Comparison of ENCODE assay signal across 8 mouse cellular contexts in the genomic region with DNA sequence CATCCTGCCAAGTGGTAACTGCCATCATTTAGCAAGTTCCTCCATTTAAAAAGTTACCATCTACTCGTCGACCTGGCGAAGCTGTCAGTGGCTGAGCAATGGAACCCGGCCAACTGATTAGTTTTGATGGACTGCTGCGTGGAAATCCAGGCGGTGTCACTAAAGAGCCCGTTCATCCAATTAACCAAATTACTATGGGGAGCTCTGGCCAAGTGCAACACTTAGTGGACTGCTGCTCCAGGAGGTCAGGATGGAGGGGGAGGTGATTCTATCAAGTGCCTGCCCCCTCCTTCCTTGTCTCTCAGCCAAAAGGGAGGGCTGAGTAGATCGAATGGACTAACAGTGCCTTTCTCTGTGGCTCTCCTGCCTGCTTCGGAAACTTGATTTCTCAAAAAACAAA.
DNase-seq lines count a peak whose midpoint lies in the region; ATAC-seq and TF ChIP-seq lines count a peak whose summit lies in the region.
"Had no signal": no experiment of that assay in that cellular context is flagged by ENCODE, and none has a peak within 500 bp of the region (broad histone marks: within the 10 kb centered on the region; RNA-seq: fewer than 3 reads in every experiment).

No protein-coding gene starts in this region.

- no peak overlapping the region for H3K27ac ChIP-seq in heart, postnatal 0 days (ENCODE audit: low read depth)
- no peak overlapping the region for H3K27ac ChIP-seq in heart, embryonic 11.5 days (ENCODE audit: low read depth, low read length)
- H3K27ac ChIP-seq: embryonic facial prominence, embryonic 13.5 days had no signal

- no peak for TF ChIP-seq CTCF in heart, postnatal 0 days (IDR thresholded peaks at IDR 0.05; ENCODE audit: low read depth)

- H3K36me3 ChIP-seq in heart, postnatal 0 days (replicated peaks; ENCODE audit: control insufficient read depth, insufficient read depth, low read length): no peaks in the 10 kb centered on the region
- no peaks in the 10 kb centered on the region for H3K36me3 ChIP-seq in heart, embryonic 11.5 days (ENCODE audit: control insufficient read depth, insufficient read depth, low read length)
- H3K36me3 ChIP-seq: embryonic facial prominence, embryonic 13.5 days had no signal

- peak; percentile 15 for DNase-seq in heart, postnatal 0 days (ENCODE audit: low spot score)
- peak; percentile 7 for DNase-seq in testis, postnatal 14 days (ENCODE audit: low spot score)
- no peak for DNase-seq in testis, postnatal 10 days (ENCODE audit: low spot score)
- DNase-seq in kidney, postnatal 4 days: peak; percentile 37 to 53
- DNase-seq in thymus, postnatal 4 days: no peak
- DNase-seq in spleen, adult 12 weeks (ENCODE audit: low spot score): no peak

- no peaks in the 10 kb centered on the region for H3K9me3 ChIP-seq in heart, postnatal 0 days (replicated peaks; ENCODE audit: control insufficient read depth, low read length)
- H3K9me3 ChIP-seq in heart, embryonic 11.5 days (replicated peaks; ENCODE audit: control insufficient read depth, low read length): no peaks in the 10 kb centered on the region
- H3K9me3 ChIP-seq: embryonic facial prominence, embryonic 13.5 days had no signal

- no peak overlapping the region for H3K9ac ChIP-seq in heart, postnatal 0 days (replicated peaks; ENCODE audit: low read depth, low read length)
- no peak overlapping the region for H3K9ac ChIP-seq in heart, embryonic 11.5 days (ENCODE audit: low read depth, low read length)
- H3K9ac ChIP-seq: embryonic facial prominence, embryonic 13.5 days had no signal

- ATAC-seq in heart, postnatal 0 days (ENCODE audit: insufficient read depth, low read depth): no peak
- no peak for ATAC-seq in heart, embryonic 11.5 days (replicated peaks; ENCODE audit: insufficient number of reproducible peaks, low FRiP score, low TSS enrichment)

- WGBS in heart, postnatal 0 days: 13% methylated on average over 9 of the region's 9 CpGs
- 38% methylated on average over 9 of the region's 9 CpGs for WGBS in heart, embryonic 11.5 days (ENCODE audit: insufficient replicate concordance)

- H3K4me3 ChIP-seq in heart, postnatal 0 days (ENCODE audit: low read depth, low read length): no peak overlapping the region
- no peak overlapping the region for H3K4me3 ChIP-seq in heart, embryonic 11.5 days (ENCODE audit: low read depth, low read length)
- H3K4me3 ChIP-seq: embryonic facial prominence, embryonic 13.5 days had no signal

- no peaks in the 10 kb centered on the region for H3K4me1 ChIP-seq in heart, postnatal 0 days (ENCODE audit: control insufficient read depth, insufficient read depth)
- no peaks in the 10 kb centered on the region for H3K4me1 ChIP-seq in heart, embryonic 11.5 days (ENCODE audit: control insufficient read depth, insufficient read depth, low read length)

- no peak for TF ChIP-seq EP300 in heart, postnatal 0 days (IDR thresholded peaks at IDR 0.05; ENCODE audit: low read depth)

- H3K27me3 ChIP-seq in heart, postnatal 0 days (ENCODE audit: control insufficient read depth, insufficient read depth, low read length): 0 out of 2 replicates have a peak, but pooled peaks cover 2% of the 10 kb centered on the region
- no peaks in the 10 kb centered on the region for H3K27me3 ChIP-seq in heart, embryonic 11.5 days (ENCODE audit: control insufficient read depth, insufficient read depth, low read length)

- no peak overlapping the region for H3K4me2 ChIP-seq in heart, postnatal 0 days (ENCODE audit: low read depth, low read length)
- no peak overlapping the region for H3K4me2 ChIP-seq in heart, embryonic 11.5 days
- H3K4me2 ChIP-seq: embryonic facial prominence, embryonic 13.5 days had no signal

Comparison
In these comparisons a context has a peak if more than half of its experiments do, and no peak if none do; other contexts are left out.
1. DNase-seq: peak in heart, postnatal 0 days (single experiment), testis, postnatal 14 days (single experiment) and kidney, postnatal 4 days (2 of 2); none in testis, postnatal 10 days (single experiment), thymus, postnatal 4 days (single experiment) and spleen, adult 12 weeks (single experiment).